Mouse (Mus musculus) mammary gland, adult 2 months (tissue): Measurements from ENCODE around the gene Tmem91. TPM values are rescaled to one million over a fixed set of nuclear protein-coding genes. Genes with fewer than 3 reads are reported as not detected.

Source experiments
- polyA plus RNA-seq: library from polyadenylated mRNA; depleted of rRNA; stranded (reverse); fragments of >200 nt; gene quantifications from 2 replicates; pipeline ENCODE4 v1.2.3, GENCODE M21; 2012; ENCODE audit warnings: low replicate concordance; rRNA removed

Gene Tmem91
- polyA plus RNA-seq = 1.5 and 2.5 TPM in 2 replicates

DNA sequence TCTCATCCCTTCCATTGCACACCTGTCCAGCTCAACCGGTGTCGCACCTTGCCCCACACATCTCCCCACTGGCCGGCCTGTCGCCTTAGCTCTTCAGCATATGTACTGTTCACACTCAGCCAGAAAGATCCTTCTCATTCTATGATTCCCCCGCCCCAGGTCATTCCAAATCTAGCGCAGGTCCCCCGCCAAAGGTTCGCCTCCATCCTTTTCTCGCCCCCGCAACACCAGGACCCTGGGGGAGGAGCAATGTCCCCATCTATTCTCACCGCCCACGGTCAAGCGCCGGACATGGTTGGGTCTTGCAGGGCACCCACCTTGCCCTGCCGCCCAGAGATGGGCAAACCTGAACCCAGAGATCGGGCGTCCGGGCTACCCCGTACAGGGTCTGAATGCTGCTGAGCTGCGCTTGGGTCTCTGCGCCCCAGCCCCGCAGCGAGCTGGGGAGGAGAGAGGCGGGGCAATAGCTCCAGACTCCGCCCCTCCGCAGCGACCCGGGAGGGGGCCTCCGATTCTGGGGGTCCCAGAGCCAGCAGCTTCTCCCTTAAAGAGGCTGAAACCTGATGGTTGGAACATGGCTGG is at the start of gene Tmem91:
Gene Tmem91, minus strand, starts transcription at position 448 of the 582 bp plus-strand sequence.

DNA sequence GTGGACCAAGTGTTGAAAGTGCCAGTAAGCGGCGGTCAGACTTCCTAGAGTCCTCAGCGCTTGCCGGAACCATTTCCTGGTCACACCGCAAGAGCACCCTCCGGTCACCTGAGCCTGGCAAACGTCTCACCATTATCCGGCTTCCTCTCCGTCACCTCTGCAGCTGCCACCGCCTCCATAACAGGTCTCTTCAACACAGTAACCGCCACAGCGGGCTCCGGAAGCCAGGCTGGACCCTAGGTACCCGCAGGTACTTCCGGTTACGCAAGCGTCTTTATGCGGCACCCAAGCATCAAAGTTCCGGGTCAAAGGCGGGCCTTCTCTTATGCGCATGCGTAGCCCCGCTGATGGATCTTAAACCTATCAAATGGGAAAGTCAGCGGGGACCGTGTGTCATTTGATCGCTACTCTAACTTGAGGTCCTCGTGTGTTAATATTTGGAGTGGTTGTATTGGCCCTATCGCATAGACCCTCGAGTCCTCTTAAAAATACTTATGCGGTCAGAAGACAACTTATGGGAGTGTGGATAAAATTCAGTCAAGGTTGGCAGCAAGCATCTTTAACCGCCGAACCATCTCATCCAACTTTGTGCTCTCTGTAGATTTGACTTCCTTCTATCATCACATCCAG is 43.9 kb upstream of the Tmem91 start, which contains the start of gene Ccdc97:
Gene Ccdc97, minus strand, starts transcription at position 301 of the 630 bp plus-strand sequence.

DNA sequence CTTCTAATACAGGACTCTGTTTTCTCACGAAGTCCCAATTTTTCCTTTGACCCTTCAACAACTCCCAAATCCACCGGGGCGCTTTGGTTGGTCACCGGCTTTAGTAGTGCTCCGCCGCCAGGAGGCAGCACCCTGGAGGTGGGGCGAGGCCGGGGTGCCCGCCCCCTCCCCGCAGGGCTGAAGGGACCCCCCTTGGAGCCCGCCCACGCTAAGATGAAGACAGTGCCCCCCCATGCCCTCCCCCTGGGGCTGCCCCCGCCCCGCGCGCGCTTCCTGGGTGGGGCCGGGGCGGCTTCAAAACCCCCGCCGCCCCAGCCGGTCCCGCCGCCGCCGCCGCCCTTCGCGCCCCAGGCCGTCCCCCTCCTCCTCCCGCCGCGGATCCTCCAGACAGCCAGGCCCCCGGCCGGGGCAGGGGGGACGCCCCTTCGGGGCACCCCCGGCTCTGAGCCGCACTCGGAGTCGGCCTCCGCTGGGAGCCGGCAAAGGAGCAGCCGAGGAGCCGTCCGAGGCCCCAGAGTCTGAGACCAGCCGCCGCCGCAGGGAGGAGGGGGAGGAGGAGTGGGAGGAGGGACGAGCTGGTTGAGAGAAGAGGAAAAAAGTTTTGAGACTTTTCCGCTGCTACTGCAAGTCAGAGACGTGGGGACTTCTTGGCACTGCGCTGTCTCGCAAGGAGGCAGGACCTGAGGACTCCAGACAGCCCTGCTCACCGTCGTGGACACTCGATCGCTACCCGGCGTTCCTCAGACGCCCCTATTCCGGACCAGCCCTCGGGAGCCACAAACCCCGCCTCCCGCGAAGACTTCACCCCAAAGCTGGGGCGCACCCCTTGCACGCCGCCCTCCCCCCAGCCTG is 11.9 kb upstream of the Tmem91 start, which contains the start of gene Tgfb1:
Gene Tgfb1, plus strand, starts transcription at position 323 of the 852 bp plus-strand sequence.

GRCm38 (mm10) chr7:25680514-25681258 is 5.7 kb upstream of the Tmem91 start, which contains the start of gene B9d2:
B9d2 (plus strand) TSS chr7:25680780.

GRCm38 (mm10) chr7:25658657-25659472 is 16.1 kb downstream of the Tmem91 start, which contains the start of the genes Bckdha and Exosc5:
Bckdha (minus strand) TSS chr7:25658981.
Exosc5 (plus strand) TSS chr7:25659164.

DNA sequence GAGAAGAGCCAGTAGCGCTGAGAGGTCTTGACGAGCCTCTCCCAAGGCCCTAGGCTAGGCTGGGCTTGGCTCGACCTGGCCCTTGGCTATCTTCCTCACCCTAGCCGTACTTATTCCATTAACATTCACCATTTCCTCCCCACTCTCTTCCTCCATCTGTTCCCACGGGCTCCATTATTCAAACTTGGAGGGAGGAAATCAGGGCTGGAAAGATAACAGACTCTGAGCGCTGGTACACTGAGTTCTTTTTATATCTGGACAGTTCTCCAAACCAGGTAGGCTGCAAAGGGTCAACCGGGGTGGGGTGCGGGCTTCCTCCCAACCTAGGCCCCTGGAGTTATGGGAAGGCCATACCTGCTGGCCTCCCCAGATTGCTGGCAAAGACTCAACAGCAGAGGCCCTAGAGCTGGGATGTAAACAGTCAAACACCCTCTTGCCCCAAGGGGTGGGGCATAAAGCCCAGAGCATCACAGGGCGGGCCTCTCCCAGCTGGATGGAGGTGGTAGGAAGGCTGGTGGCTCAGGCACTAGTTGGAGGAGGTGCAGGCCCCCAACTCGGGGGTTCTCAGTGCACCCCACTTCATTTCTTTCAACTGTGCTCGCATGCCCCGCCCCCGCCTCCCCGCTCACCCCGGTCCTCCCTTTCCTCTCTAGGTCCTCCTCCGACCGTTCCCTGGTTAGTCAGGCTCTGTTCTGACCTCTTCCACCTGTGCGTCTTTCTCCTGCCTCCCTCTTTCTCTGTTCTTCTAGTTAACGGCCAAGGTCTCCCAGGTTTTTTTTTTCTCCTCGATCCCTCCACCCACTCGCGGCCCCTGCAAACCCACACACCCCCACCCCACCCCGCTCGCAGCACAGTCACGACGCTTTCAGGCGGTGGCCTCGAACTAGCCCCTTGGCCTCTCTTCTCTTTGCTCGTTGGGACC is 48.2 kb downstream of the Tmem91 start, which contains the start of gene B3gnt8:
Gene B3gnt8, plus strand, starts transcription at position 146 of the 922 bp plus-strand sequence.

Other genes with a start within 250 kb of the Tmem91 start
- gene Ceacam1, start 197.6 kb downstream of the Tmem91 start, polyA plus RNA-seq = 13.5 and 19.3 TPM in 2 replicates
- gene Ceacam2, start 135.3 kb downstream of the Tmem91 start, polyA plus RNA-seq = 0.27 TPM in 1 of 2 replicates, not detected in the other
- gene Erich4, start 59.3 kb downstream of the Tmem91 start, polyA plus RNA-seq = not detected in 2 replicates
- gene Dmac2, start 55.8 kb downstream of the Tmem91 start, polyA plus RNA-seq = 72.7 and 88.8 TPM in 2 replicates
- gene B3gnt8, start 48.5 kb downstream of the Tmem91 start, polyA plus RNA-seq = 16.0 and 41.9 TPM in 2 replicates
- 430 and 538 TPM in 2 replicates for gene Bckdha, start 16.2 kb downstream of the Tmem91 start, polyA plus RNA-seq
- gene Exosc5, start 16.0 kb downstream of the Tmem91 start, polyA plus RNA-seq = 57.6 and 133 TPM in 2 replicates
- 49.1 and 72.8 TPM in 2 replicates for gene B9d2, start 5.6 kb upstream of the Tmem91 start, polyA plus RNA-seq
- gene Tgfb1, start 11.8 kb upstream of the Tmem91 start, polyA plus RNA-seq = 50.3 and 124 TPM in 2 replicates
- gene Ccdc97, start 43.9 kb upstream of the Tmem91 start, polyA plus RNA-seq = 80.6 and 109 TPM in 2 replicates
- gene Hnrnpul1, start 79.6 kb upstream of the Tmem91 start, polyA plus RNA-seq = 30.7 and 50.8 TPM in 2 replicates
- 140 and 145 TPM in 2 replicates for gene Axl, start 113.5 kb upstream of the Tmem91 start, polyA plus RNA-seq
- 4.4 and 4.9 TPM in 2 replicates for gene Cyp2s1, start 141.7 kb upstream of the Tmem91 start, polyA plus RNA-seq
- 0.14 and 2.6 TPM in 2 replicates for gene Cyp2b10, start 222.5 kb upstream of the Tmem91 start, polyA plus RNA-seq